Mouse (Mus musculus): ENCODE results near the gene Spata17.

DNA sequence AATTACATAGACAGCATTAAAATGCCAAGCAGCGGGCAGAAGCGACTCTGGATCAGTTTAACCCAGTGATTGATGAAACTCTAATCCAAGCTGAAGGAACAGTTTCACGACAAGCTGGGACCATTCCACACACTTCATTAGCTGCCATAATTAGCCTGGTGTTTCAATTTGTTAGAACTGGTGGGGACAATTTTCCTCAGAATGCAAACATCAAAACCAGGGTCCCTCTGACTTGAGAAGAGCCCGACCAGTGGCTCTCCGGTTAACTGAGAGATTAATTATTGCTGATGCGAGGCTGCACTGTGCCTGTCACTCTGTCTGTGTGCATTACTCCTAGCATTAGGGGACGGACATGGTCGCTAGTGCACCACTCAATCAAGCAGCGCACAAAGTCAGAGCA, 137.9 kb downstream of the Spata17 start:
- TF ChIP-seq CTCF (conservative IDR thresholded peaks at IDR 0.05; ENCODE audit: low read length) (no peak), POU5F1 (IDR thresholded peaks at IDR 0.05; ENCODE audit: borderline replicate concordance, low read length) (no peak)

Measured in E14TG2a.4 (cell line).